Mouse (Mus musculus) neural tube, embryonic 11.5 days (tissue): Measurements from ENCODE around the gene Ehd2. TPM values are rescaled to one million over a fixed set of nuclear protein-coding genes. Genes with fewer than 3 reads are reported as not detected.

Source experiments
- ATAC-seq: fragments of 200-750 bp; cut with Nextera tagmentation; 2 replicates; pipeline ENCODE4 v1.8.0; 2017; ENCODE audit warnings: moderate number of reproducible peaks, mild to moderate bottlenecking, moderate TSS enrichment, moderate library complexity; ENCODE audit not compliant: insufficient read depth, low FRiP score, low TSS enrichment
- DNase-seq: peaks from one replicate; pipeline ENCODE4 v3.0.0-alpha.2; 2015; ENCODE audit warnings: low spot score
- H3K27ac ChIP-seq: fragments of 300-500 bp; sonication (generic); 2 replicates; pipeline ENCODE4 v1.5.1; 2014; ENCODE audit warnings: low read depth, mild to moderate bottlenecking, low read length
- H3K27me3 ChIP-seq: fragments of 300-500 bp; sonication (generic); 2 replicates; pipeline ENCODE4 v1.6.1; 2014; ENCODE audit warnings: mild to moderate bottlenecking, low read length, mixed read lengths; ENCODE audit not compliant: control insufficient read depth, insufficient read depth
- H3K36me3 ChIP-seq: fragments of 300-500 bp; sonication (generic); 2 replicates; pipeline ENCODE4 v1.6.1; 2014; ENCODE audit warnings: mild to moderate bottlenecking, low read length, moderate library complexity, mixed read lengths; ENCODE audit not compliant: control insufficient read depth, insufficient read depth
- H3K4me1 ChIP-seq: fragments of 300-500 bp; sonication (generic); 2 replicates; pipeline ENCODE4 v1.6.1; 2014; ENCODE audit warnings: low read length, mixed read lengths; ENCODE audit not compliant: control insufficient read depth, insufficient read depth
- H3K4me2 ChIP-seq: fragments of 300-500 bp; sonication (generic); 2 replicates; pipeline ENCODE4 v1.6.1; 2014; ENCODE audit warnings: low read depth, mild to moderate bottlenecking, moderate library complexity
- H3K4me3 ChIP-seq: fragments of 300-500 bp; sonication (generic); 2 replicates; pipeline ENCODE4 v1.5.1; 2014; ENCODE audit warnings: low read depth, low read length
- H3K9ac ChIP-seq: fragments of 300-500 bp; sonication (generic); 2 replicates; pipeline ENCODE4 v1.6.1; 2014; ENCODE audit warnings: mild to moderate bottlenecking, low read length
- H3K9me3 ChIP-seq: fragments of 300-500 bp; sonication (generic); 2 replicates; pipeline ENCODE4 v1.6.1; 2016; ENCODE audit warnings: low read length; ENCODE audit not compliant: control insufficient read depth
- WGBS: fragments of 180-500 bp; shearing (Covaris S2); extraction: QIAGEN DNeasy Blood & Tissue Kit; methylation state at CpG from one replicate; pipeline ENCODE4 v1.1.7; 2014; 5-methylcytosine and 5-hydroxymethylcytosine counted together
- polyA plus RNA-seq: library from polyadenylated mRNA; unstranded; fragments of >200 nt; fragmentation: Nextera tagmentation; extraction: Ambion mirVana; gene quantifications from 2 replicates; pipeline ENCODE4 v1.2.1, GENCODE M21; 2014

Gene Ehd2
- 11.2 and 11.3 TPM in 2 replicates for polyA plus RNA-seq

DNA sequence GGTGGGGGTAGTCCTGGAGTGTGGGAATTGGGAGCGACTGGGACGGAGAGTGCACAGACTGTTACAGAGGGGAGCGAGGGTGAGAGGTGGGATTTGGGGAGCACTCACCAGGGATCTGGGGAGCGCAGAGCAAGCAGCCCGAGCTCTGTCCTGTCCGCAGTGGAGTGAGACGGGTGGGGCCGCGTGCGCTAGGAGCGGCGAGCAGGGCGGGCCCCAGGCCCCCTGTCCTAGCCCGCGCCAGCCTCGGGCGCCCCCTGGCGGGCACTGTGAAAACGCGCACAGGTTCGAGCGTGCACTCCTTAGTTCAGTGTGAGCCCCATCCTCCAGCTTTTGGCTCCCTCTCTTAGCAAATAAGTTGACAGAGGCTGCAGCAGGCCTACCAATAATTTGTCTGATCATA is at the start of gene Ehd2:
Gene Ehd2, minus strand, starts transcription at position 256 of the 400 bp plus-strand sequence.
- H3K27me3 ChIP-seq, result no peaks in the 10 kb centered on the region
- H3K9me3 ChIP-seq, result no peaks in the 10 kb centered on the region
- WGBS, result under 1% methylated on average over 21 of the region's 22 CpGs
- H3K4me1 ChIP-seq, result 0 out of 2 replicates have a peak, but pooled peaks cover 6% of the 10 kb centered on the region
- peak within 1 kb of the TSS; percentile 24 for H3K4me3 ChIP-seq
- peak within 1 kb of the TSS; percentile 30; the same call in 1 of the 2 replicates for H3K9ac ChIP-seq
- DNase-seq (peak; percentile 79), ATAC-seq (peak; percentile 84)
- peak within 1 kb of the TSS; percentile 48 for H3K4me2 ChIP-seq
- peaks cover 6% of the 10 kb centered on the region for H3K36me3 ChIP-seq
- no peak within 1 kb of the TSS for H3K27ac ChIP-seq

DNA sequence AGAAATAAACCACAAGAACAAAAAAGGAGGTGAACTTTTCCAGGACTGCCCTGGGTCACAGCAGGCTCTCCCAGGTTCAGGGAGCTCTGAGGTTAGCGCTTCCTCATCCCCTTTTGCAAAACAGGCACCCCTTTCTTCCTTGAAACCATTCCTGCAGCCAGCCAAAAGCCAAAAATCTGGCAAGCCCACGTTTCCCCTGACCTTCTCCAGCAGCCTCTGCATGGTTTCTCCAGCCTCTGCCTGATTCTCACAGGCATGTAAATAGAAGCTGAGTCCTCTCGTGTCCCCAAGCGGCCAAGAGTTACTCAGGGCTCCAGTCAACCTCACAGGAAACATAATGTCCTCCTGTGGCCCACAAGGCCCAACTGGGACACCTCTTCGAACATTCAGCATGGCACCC is 48.0 kb upstream of the Ehd2 start:
- no peak for ATAC-seq

DNA sequence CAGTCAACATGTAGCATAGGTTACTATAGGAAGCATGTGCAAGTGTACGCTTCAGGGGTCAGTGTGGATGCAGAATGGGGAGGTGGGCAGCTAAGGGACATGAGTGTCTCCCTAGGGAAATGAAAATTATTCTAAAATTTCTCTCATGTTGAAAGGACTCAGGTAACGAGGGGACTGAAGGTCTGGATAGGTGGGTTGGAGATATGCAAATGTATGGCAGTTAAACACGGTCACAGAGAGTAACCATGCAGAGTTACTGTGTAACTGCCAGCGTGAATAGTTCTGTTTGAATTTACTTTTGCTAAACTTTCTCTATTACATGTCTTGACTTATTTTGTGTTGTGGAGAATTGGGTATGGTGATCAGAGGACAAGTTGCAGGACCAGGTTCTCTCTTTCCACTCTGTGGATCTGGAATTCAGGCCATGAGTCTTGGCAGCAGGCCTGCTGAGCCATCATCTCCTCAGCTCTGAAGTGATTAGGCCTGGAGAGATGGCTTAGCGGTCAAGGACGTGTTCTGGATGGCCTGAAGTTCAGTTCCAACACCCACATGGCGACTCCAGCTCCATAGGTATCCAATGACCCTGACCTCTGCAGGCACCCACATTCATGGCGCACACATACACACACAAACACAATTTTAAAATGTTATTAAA is 47.3 kb upstream of the Ehd2 start:
- 92% methylated on average over 8 of the region's 8 CpGs for WGBS
- ATAC-seq (no peak), DNase-seq (no peak)

More for the DNA sequence above, 48.0 kb upstream of the Ehd2 start:
- Histone ChIP-seq H3K4me3 (no peak overlapping the region), H3K9ac (no peak overlapping the region), H3K9me3 (no peaks in the 10 kb centered on the region), H3K36me3 (no peaks in the 10 kb centered on the region), H3K4me1 (no peaks in the 10 kb centered on the region), H3K27me3 (no peaks in the 10 kb centered on the region), H3K27ac (no peak overlapping the region), H3K4me2 (no peak overlapping the region)
- DNase-seq, result no peak
- 84% methylated on average over 5 of the region's 5 CpGs for WGBS

DNA sequence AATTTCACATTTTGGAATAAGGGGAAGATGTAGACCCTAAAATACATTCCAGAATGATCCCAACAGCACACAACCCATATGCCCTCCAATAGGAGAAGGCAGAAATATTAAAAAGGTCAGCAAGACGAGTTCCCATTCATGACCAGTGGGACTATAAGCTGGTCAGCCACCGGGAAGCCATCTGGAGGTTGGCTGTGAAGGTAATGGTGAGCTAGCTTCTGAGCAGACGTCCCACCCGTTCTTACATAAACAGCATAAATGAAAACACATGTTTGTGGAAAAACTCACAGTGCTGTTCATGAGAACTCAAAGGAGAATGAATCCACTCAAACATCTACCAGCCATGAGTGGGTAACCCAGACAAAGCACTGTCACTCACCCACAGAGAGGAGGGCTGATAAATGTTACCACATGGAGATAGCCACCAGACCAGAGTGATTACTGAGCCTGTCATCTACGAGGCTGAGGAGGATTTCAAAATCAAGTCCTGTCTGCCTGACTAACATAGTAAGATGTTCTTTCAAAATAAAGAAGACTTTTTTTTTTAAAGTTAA is 46.4 kb upstream of the Ehd2 start:
- 62% methylated on average over 5 of the region's 5 CpGs for WGBS
- ATAC-seq, result no peak
- no peaks in the 10 kb centered on the region for H3K9me3 ChIP-seq
- no peak for DNase-seq
- H3K27me3 ChIP-seq, result no peaks in the 10 kb centered on the region
- no peak overlapping the region for H3K27ac ChIP-seq
- no peak overlapping the region for H3K4me3 ChIP-seq
- H3K36me3 ChIP-seq, result no peaks in the 10 kb centered on the region
- no peak overlapping the region for H3K4me2 ChIP-seq
- no peak overlapping the region for H3K9ac ChIP-seq
- H3K4me1 ChIP-seq, result no peaks in the 10 kb centered on the region

More for the DNA sequence above, 47.3 kb upstream of the Ehd2 start:
- H3K9ac ChIP-seq, result no peak overlapping the region
- no peaks in the 10 kb centered on the region for H3K36me3 ChIP-seq
- no peak overlapping the region for H3K4me2 ChIP-seq
- H3K9me3 ChIP-seq, result no peaks in the 10 kb centered on the region
- no peak overlapping the region for H3K4me3 ChIP-seq
- no peaks in the 10 kb centered on the region for H3K27me3 ChIP-seq
- no peaks in the 10 kb centered on the region for H3K4me1 ChIP-seq
- no peak overlapping the region for H3K27ac ChIP-seq

DNA sequence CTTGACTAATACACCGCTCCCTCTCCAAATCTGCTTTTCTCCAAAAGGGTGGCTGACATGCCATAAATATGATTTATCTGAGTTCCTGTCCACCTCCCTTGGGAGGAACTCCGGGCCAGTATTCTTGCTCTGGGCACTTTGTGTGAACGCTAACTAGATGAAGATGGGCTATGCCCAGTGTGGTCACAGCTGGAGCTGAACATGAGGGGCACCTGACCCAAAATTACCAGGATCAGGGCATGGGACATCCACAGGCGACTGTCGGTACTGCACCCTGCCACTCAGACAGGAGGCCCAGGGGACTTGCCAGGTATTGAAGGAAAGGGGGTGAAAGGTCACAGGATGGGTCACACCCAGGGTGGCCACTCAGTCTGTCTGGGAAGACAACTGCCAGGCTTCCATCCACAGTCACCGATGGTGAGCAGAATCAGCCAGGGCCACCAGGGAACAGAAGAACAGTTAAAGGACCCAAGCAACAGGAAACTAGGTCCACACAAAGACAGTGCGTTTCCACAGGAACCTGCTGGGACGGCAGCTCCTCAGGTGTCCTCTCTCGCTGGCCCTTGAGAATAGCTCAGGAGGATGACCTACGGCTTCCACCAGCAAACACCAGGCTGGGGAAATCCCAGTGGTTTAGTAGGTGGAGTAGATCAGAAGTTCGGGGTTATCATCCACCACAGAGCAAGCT is 45.4 kb upstream of the Ehd2 start:
- DNase-seq (peak; percentile 40), ATAC-seq (no peak)
- no peaks in the 10 kb centered on the region for H3K27me3 ChIP-seq
- H3K9me3 ChIP-seq, result no peaks in the 10 kb centered on the region
- no peak overlapping the region for H3K27ac ChIP-seq
- H3K36me3 ChIP-seq, result no peaks in the 10 kb centered on the region; the same call in 1 of the 2 replicates
- WGBS, result 77% methylated on average over 11 of the region's 11 CpGs
- H3K4me1 ChIP-seq, result no peaks in the 10 kb centered on the region
- H3K4me3 ChIP-seq, result no peak overlapping the region
- H3K9ac ChIP-seq, result no peak overlapping the region
- H3K4me2 ChIP-seq, result no peak overlapping the region

DNA sequence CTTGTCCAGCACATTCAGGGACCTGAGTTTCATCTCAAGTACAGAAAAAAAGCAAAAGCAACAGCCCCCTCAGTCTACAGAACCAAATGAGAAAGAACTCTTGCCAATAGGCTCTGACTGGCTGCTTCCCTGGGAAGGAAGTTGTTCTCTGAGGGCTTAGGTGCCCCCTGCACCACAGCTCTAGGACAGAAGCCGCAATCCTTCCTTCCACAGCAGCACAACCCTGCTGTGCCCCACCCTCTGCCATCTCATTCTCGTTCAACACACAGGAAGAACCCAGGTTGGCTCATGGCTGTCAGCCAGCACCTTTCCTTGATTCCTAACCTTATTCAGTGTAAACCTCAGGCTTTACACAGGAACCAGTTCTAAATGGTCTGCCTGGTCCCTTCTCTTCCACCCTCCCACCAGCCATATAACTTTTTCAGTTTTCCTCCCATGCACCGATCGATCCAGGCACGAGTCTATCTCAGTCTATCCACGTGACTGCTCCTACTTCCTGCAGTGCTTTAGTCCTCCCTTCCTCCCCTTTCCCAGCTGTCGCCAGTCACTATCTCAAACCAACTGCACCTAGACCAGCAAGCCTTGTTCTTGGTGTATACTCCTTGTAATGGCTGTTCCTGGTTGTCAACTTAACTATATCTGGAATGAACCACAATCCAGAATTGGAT is 44.2 kb upstream of the Ehd2 start:
- no peak overlapping the region for H3K4me2 ChIP-seq
- DNase-seq, result no peak
- no peak overlapping the region for H3K9ac ChIP-seq
- no peaks in the 10 kb centered on the region for H3K9me3 ChIP-seq
- no peak overlapping the region for H3K27ac ChIP-seq
- no peaks in the 10 kb centered on the region; the same call in 1 of the 2 replicates for H3K36me3 ChIP-seq
- H3K4me3 ChIP-seq, result no peak overlapping the region
- WGBS, result 95% methylated on average over 7 of the region's 7 CpGs
- no peaks in the 10 kb centered on the region for H3K4me1 ChIP-seq
- H3K27me3 ChIP-seq, result no peaks in the 10 kb centered on the region
- ATAC-seq, result no peak

DNA sequence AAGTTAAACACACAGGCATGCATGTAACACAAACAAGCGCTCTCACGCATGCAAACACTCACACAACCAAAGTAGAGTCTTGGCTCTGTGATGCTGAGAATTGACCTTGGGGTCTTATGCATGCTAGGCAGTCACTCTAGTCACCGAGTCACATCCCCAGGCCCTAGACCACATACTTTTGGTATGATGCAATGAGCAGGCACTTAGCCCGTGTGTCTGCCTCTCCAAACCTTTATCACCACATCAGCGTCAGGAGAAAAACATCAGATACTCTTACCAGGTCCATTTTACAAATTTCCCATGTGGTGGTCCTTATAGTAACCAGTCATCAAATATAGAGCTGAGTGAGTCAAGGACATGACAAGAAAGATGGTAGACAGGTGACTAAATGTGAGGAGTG is 43.3 kb upstream of the Ehd2 start:
- no peaks in the 10 kb centered on the region for H3K9me3 ChIP-seq
- no peaks in the 10 kb centered on the region; the same call in none of the 2 replicates for H3K36me3 ChIP-seq
- no peak overlapping the region for H3K4me3 ChIP-seq
- no peak overlapping the region for H3K27ac ChIP-seq
- no peaks in the 10 kb centered on the region for H3K4me1 ChIP-seq
- ATAC-seq (no peak), DNase-seq (no peak)
- WGBS, result 95% methylated on average over 5 of the region's 5 CpGs
- H3K4me2 ChIP-seq, result no peak overlapping the region
- no peak overlapping the region for H3K9ac ChIP-seq
- no peaks in the 10 kb centered on the region for H3K27me3 ChIP-seq

DNA sequence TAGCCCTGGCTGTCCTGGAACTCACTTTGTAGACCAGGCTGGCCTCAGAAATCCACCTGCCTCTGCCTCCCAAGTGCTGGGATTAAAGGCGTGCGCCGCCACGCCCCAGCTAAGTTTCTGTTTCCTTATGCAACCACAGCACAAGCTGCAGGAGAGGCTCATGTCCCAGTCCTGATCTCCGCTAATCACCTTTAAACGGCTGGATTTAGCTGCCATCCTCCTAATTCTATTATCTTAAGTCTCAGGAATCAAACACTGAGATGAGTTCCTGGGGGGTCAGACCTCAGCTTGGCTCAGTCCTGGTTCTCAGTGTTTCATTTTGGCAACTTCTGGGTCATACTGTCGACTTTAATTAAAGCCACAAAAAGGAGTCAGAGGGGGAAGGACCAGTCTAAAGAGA is 42.3 kb upstream of the Ehd2 start:
- no peak overlapping the region for H3K9ac ChIP-seq
- H3K4me1 ChIP-seq, result no peaks in the 10 kb centered on the region
- H3K36me3 ChIP-seq, result no peaks in the 10 kb centered on the region; the same call in none of the 2 replicates
- no peaks in the 10 kb centered on the region for H3K9me3 ChIP-seq
- 93% methylated on average over 7 of the region's 7 CpGs for WGBS
- H3K27ac ChIP-seq, result no peak overlapping the region
- H3K4me2 ChIP-seq, result no peak overlapping the region
- H3K27me3 ChIP-seq, result no peaks in the 10 kb centered on the region
- ATAC-seq, result no peak
- no peak for DNase-seq
- H3K4me3 ChIP-seq, result no peak overlapping the region
